Mouse (Mus musculus) limb, embryonic 14.5 days (tissue): ENCODE measurements at regions not wholly inside any gene's neighbourhood (a gene's known extent, or its start where the extent isn't known, plus 50 kb on each side); places are given as distances from the start of the nearest gene placed in this dataset.
A peak's percentile ranks its signal among the peaks of the same experiment; 100 is the strongest.

Experiments
- ATAC-seq: fragments of 200-750 bp; cut with Nextera tagmentation; 2 replicates; pipeline ENCODE4 v1.8.0; 2017; ENCODE audit warnings: low read depth, moderate number of reproducible peaks, moderate TSS enrichment; ENCODE audit not compliant: low FRiP score
- DNase-seq: peaks from one replicate; pipeline ENCODE4 v3.0.0-alpha.2; 2015; ENCODE audit warnings: low spot score
- H3K27ac ChIP-seq: fragments of 300-500 bp; sonication (generic); replicated peaks from 2 replicates; pipeline ENCODE4 v1.5.1; 2014; ENCODE audit warnings: low read depth, mild to moderate bottlenecking, low read length, moderate library complexity, mixed read lengths
- H3K27me3 ChIP-seq: fragments of 300-500 bp; sonication (generic); 2 replicates; pipeline ENCODE4 v1.6.1; 2014; ENCODE audit warnings: low read length, mixed read lengths; ENCODE audit not compliant: control insufficient read depth, insufficient read depth
- H3K36me3 ChIP-seq: fragments of 300-500 bp; sonication (generic); 2 replicates; pipeline ENCODE4 v1.6.1; 2014; ENCODE audit warnings: mild to moderate bottlenecking, low read length, moderate library complexity, mixed read lengths; ENCODE audit not compliant: control insufficient read depth, insufficient read depth
- H3K4me1 ChIP-seq: fragments of 300-500 bp; sonication (generic); 2 replicates; pipeline ENCODE4 v1.6.1; 2014; ENCODE audit warnings: antibody characterized with exemption, low read length, mixed read lengths; ENCODE audit not compliant: control insufficient read depth, insufficient read depth
- H3K4me2 ChIP-seq: fragments of 300-500 bp; sonication (generic); replicated peaks from 2 replicates; pipeline ENCODE4 v1.6.1; 2014; ENCODE audit warnings: low read depth, mild to moderate bottlenecking, low read length, moderate library complexity; ENCODE audit not compliant: severe bottlenecking
- H3K4me3 ChIP-seq: fragments of 300-500 bp; sonication (generic); replicated peaks from 2 replicates; pipeline ENCODE4 v1.5.1; 2014; ENCODE audit warnings: low read length
- H3K9ac ChIP-seq: fragments of 300-500 bp; sonication (generic); 2 replicates; pipeline ENCODE4 v1.6.1; 2014; ENCODE audit warnings: mild to moderate bottlenecking, low read depth, low read length, moderate library complexity; ENCODE audit not compliant: severe bottlenecking
- H3K9me3 ChIP-seq: fragments of 300-500 bp; sonication (generic); 2 replicates; pipeline ENCODE4 v1.6.1; 2016; ENCODE audit warnings: low read length; ENCODE audit not compliant: control insufficient read depth
- POLR2A ChIP-seq: fragments of 200-500 bp; IDR thresholded peaks from 2 replicates; pipeline ENCODE4 v1.8.0; 2012; ENCODE audit warnings: inconsistent platforms, mild to moderate bottlenecking, moderate library complexity, borderline replicate concordance; ENCODE audit not compliant: insufficient read depth, insufficient read length; ENCODE audit errors: extremely low read depth
- WGBS: fragments of 180-500 bp; shearing (Covaris S2); extraction: QIAGEN DNeasy Blood & Tissue Kit; methylation state at CpG from one replicate; pipeline ENCODE4 v1.1.7; 2014; 5-methylcytosine and 5-hydroxymethylcytosine counted together

DNA sequence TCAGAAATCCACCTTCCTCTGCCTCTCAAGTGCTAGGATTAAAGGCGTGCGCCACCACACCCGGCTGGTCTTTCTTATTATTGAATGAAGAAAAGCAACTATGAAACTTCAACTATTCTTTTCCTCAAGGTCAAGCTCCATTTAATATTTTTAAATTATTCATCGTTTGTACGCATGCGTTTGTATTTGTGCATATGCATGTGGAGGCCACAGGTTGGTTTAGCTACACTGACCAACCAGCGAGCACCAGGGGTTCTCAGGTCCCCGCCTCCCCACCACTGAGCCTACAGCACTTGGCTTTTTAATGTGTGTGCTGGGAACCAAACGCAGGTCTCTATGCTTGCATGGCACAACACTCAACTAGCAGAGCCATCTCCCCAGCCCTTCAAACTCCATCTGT, 51.0 kb upstream of the Tmem252 start:
- DNase-seq = no peak
- no peak for TF ChIP-seq POLR2A
- Histone ChIP-seq H3K27ac (no peak overlapping the region), H3K9ac (no peak overlapping the region), H3K36me3 (no peaks in the 10 kb centered on the region), H3K4me1 (no peaks in the 10 kb centered on the region), H3K4me2 (no peak overlapping the region), H3K4me3 (no peak overlapping the region), H3K9me3 (no peaks in the 10 kb centered on the region), H3K27me3 (no peaks in the 10 kb centered on the region)
- ATAC-seq = no peak
- 96% methylated on average over 9 of the region's 9 CpGs for WGBS

DNA sequence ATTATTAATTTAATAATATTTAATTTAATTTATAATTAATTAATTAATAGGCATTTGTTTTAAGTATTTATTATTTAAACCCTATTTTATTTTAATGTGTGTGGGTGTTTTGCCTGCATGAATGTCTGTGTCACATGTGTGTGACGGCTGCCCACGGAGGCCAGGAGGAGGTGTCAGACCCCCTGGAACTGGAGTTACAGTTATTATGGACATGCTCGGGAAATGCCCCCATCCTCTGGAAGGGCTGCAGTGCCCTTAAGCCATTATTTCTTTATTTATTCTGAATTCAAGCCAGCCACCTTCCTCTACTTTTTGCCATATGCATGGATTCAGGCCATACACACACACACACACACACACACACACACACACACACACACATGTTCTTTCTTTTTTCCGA, 51.5 kb upstream of the Tmem252 start:
- Histone ChIP-seq H3K4me2 (no peak overlapping the region), H3K27me3 (no peaks in the 10 kb centered on the region), H3K36me3 (no peaks in the 10 kb centered on the region), H3K4me1 (no peaks in the 10 kb centered on the region), H3K9me3 (no peaks in the 10 kb centered on the region), H3K9ac (no peak overlapping the region), H3K27ac (no peak overlapping the region), H3K4me3 (no peak overlapping the region)
- WGBS = 62% methylated on average over 4 of the region's 4 CpGs
- no peak for TF ChIP-seq POLR2A
- no peak for DNase-seq
- no peak for ATAC-seq

DNA sequence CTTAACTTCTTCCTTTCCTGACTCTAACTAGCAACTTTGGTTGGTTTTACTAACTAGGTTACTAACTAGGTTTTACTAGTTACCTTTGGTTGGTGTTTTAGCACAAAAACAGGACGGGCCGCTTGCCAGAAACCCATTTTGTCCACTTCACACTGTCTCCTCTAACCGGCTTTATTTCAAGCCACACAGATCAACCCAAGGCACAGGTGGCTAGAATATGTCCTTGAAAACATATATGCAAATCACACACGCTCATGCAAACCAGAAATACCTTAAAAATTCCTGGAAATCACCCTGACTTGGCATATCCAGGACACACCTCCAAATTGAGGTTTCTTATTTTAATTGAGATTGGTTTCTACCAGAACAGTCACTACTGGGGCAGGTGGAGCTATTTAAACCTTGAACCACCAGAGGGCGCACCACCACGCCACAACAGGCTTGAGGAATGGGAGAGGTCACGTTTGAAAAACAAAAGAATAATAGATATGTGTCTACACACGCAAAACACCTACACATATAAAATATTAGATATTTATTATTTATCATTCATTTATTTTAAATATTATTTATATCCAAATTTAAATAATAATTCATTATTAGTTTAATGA, 52.1 kb upstream of the Tmem252 start:
- no peak overlapping the region for H3K4me2 ChIP-seq
- H3K4me1 ChIP-seq = no peaks in the 10 kb centered on the region
- H3K9me3 ChIP-seq = no peaks in the 10 kb centered on the region
- WGBS = 31% methylated on average over 8 of the region's 8 CpGs
- ATAC-seq (peak; percentile 84; the same call in 1 of the 2 replicates), DNase-seq (peak; percentile 76)
- no peak overlapping the region for H3K9ac ChIP-seq
- H3K36me3 ChIP-seq = no peaks in the 10 kb centered on the region
- H3K27me3 ChIP-seq = no peaks in the 10 kb centered on the region
- no peak overlapping the region for H3K4me3 ChIP-seq
- 0 out of 2 replicates have a peak, but pooled peaks have one; percentile 20 for TF ChIP-seq POLR2A
- H3K27ac ChIP-seq = no peak overlapping the region

DNA sequence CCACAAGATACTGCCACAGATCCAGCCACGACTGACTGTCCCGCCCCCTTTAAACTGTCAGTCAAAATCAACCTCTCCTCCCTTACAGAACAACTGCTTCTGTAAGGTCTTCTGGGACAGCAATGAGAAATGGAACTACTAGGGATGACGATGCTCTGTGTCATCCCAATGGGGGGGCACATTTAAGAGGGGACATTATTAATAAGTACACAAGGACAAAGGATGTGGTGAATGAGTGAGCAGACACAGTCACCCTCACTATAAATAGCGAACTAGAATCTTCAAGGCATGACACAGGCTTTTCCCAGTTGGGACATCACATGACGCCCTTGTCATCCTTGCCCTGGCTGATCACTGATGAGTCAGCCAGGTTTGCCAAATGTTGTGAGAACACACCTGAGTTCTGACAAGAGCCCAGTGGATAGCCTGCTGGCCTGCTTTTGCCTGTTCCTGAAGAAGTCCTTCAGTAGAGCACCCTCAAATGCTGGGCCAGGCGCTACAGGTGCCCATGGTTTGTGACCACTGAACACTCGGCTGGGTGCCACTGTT, 58.0 kb upstream of the Tmem252 start:
- Histone ChIP-seq H3K4me2 (no peak overlapping the region), H3K9me3 (no peaks in the 10 kb centered on the region), H3K9ac (no peak overlapping the region), H3K4me1 (no peaks in the 10 kb centered on the region), H3K4me3 (no peak overlapping the region), H3K36me3 (no peaks in the 10 kb centered on the region), H3K27me3 (no peaks in the 10 kb centered on the region), H3K27ac (no peak overlapping the region)
- no peak for TF ChIP-seq POLR2A
- ATAC-seq = no peak
- 84% methylated on average over 7 of the region's 7 CpGs for WGBS
- DNase-seq = no peak

DNA sequence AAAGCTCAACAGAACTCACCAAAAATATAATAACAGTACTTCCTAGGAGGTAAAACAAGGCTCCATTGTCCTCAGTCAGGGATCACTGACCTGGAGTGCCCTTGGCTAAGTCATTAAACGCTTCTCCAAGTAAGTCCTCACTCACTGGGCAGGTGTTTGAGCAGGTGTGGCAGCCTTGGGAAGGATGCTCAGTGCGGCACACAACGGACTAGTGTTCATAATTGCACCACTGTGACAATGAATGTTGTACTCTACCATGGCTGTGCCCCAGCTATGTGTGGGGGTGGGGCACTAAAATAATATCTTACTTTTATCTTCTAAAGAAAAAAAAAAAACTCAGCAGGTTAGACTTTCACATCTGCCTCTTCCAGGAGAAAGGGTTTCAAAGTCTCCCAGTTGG, 52.2 kb upstream of the Pip5k1b start:
- no peaks in the 10 kb centered on the region for H3K9me3 ChIP-seq
- DNase-seq (no peak), ATAC-seq (no peak)
- WGBS = 58% methylated on average over 3 of the region's 3 CpGs
- no peaks in the 10 kb centered on the region for H3K27me3 ChIP-seq
- TF ChIP-seq POLR2A = no peak
- H3K4me1 ChIP-seq = no peaks in the 10 kb centered on the region
- H3K4me3 ChIP-seq = no peak overlapping the region
- H3K9ac ChIP-seq = no peak overlapping the region
- no peaks in the 10 kb centered on the region for H3K36me3 ChIP-seq
- H3K4me2 ChIP-seq = no peak overlapping the region
- no peak overlapping the region for H3K27ac ChIP-seq

DNA sequence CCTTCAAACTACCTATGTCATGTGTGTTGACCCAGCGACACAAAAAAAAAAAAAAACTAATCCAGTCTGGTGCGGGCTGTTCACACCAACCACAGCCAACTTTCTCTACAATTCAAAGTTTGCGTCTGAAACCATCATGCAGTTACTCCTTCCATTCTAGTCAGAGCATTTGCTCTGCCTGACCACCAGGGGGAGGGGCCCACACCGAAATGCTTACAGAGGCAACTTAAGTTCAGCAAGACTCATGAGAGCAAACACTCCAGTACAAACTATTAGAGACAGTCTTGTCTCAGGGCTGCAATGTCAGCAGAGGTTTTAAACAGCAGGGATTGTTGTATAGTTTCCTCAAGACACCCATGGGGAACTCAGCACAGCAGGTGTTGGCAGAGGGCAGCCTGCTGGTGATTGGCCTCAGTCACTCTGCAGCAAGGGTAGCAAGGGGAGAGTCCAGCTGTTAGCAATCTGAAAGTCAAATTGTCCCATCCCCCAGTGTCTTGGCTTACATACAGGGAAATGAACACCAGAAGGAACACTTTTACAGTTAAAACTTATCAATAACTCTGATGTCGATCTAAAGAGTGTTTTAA, 50.8 kb upstream of the Pip5k1b start:
- Histone ChIP-seq H3K36me3 (no peaks in the 10 kb centered on the region), H3K27ac (no peak overlapping the region), H3K4me2 (no peak overlapping the region), H3K27me3 (no peaks in the 10 kb centered on the region), H3K4me1 (no peaks in the 10 kb centered on the region), H3K4me3 (no peak overlapping the region), H3K9ac (no peak overlapping the region), H3K9me3 (no peaks in the 10 kb centered on the region)
- DNase-seq (no peak), ATAC-seq (no peak)
- no peak for TF ChIP-seq POLR2A
- 65% methylated on average over 5 of the region's 5 CpGs for WGBS
